Mouse (Mus musculus): ENCODE data around the gene Ninl. TPM values are rescaled to one million over a fixed set of nuclear protein-coding genes. Genes with fewer than 3 reads are reported as not detected.

The Ninl gene
- polyA plus RNA-seq, 1 experiment from 2014 or later = 4.0 TPM

DNA sequence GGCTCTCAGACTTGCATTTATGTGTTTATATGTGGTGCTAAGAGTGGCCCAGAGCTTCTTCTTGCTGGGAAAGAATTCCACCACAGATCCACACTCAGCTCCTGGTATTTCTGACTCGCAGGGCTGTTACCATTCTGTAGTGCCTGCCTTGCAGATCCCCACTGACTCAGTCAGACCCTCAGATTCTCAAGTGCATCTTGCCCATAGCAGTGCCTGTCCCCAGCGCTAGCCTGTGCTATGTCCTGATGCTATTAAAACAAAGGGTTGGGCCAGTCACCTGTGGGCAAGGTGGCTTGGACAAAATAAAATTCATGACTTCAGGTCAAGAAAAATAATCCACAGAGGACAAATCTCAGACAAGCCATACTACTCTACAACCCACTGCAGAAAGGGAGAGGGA, 70.0 kb downstream of the Ninl start:
- no peak for ATAC-seq (ENCODE audit: insufficient number of reproducible peaks, insufficient read depth, low FRiP score, low read depth)
- no peak overlapping the region for H3K9ac ChIP-seq (ENCODE audit: low read length)
- WGBS = 85% methylated on average over 2 of the region's 2 CpGs
- no peaks in the 10 kb centered on the region for H3K27me3 ChIP-seq (ENCODE audit: control insufficient read depth, insufficient read depth, low read length)
- H3K9me3 ChIP-seq (ENCODE audit: control insufficient read depth, low read length) = no peaks in the 10 kb centered on the region
- no peak overlapping the region for H3K4me3 ChIP-seq (ENCODE audit: control insufficient read depth in 1 of 2, insufficient read depth in 1 of 2, low read depth in 1 of 2, low read length in 2 of 2)
- no peak overlapping the region for H3K27ac ChIP-seq (replicated peaks in 1 of 2; ENCODE audit: control insufficient read depth in 1 of 2, insufficient read depth in 1 of 2, low read depth in 2 of 2, low read length in 2 of 2)
- peaks cover 22% of the 10 kb centered on the region; the same call in 1 of the 2 replicates for H3K36me3 ChIP-seq (ENCODE audit: control insufficient read depth, insufficient read depth, low read length)
- no peak overlapping the region for H3K4me2 ChIP-seq (ENCODE audit: low read length)
- H3K4me1 ChIP-seq (ENCODE audit: control insufficient read depth in 2 of 2, insufficient read depth in 2 of 2, low read length in 2 of 2) = 0 out of 4 replicates have a peak, but pooled peaks cover 0 to 2% of the 10 kb centered on the region in 2 experiments

- peaks cover 15% of the 10 kb centered on the region; the same call in 1 of the 2 replicates for H3K36me3 ChIP-seq (ENCODE audit: control insufficient read depth, insufficient read depth, low read length)
- no peak overlapping the region for H3K4me2 ChIP-seq (ENCODE audit: low read length)
- no peak overlapping the region for H3K4me3 ChIP-seq (ENCODE audit: control insufficient read depth in 1 of 2, insufficient read depth in 1 of 2, low read depth in 1 of 2, low read length in 2 of 2)
- no peak overlapping the region for H3K9ac ChIP-seq (ENCODE audit: low read length)
- no peaks in the 10 kb centered on the region for H3K27me3 ChIP-seq (ENCODE audit: control insufficient read depth, insufficient read depth, low read length)
- WGBS = 93% methylated on average over 2 of the region's 2 CpGs
- no peak overlapping the region for H3K27ac ChIP-seq (replicated peaks in 1 of 2; ENCODE audit: control insufficient read depth in 1 of 2, insufficient read depth in 1 of 2, low read depth in 2 of 2, low read length in 2 of 2)
- no peak for ATAC-seq (ENCODE audit: insufficient number of reproducible peaks, insufficient read depth, low FRiP score, low read depth)
- H3K4me1 ChIP-seq (ENCODE audit: control insufficient read depth in 2 of 2, insufficient read depth in 2 of 2, low read length in 2 of 2) = 0 out of 4 replicates have a peak, but pooled peaks cover 0 to 2% of the 10 kb centered on the region in 2 experiments
- H3K9me3 ChIP-seq (ENCODE audit: control insufficient read depth, low read length) = no peaks in the 10 kb centered on the region
Observed at GRCm38 (mm10) chr2:150967491-150967890, 71.7 kb downstream of the Ninl start.

GRCm38 (mm10) chr2:150965951-150966350, 73.2 kb downstream of the Ninl start:
- Histone ChIP-seq H3K4me1 (ENCODE audit: control insufficient read depth in 2 of 2, insufficient read depth in 2 of 2, low read length in 2 of 2) (0 out of 4 replicates have a peak, but pooled peaks cover 0 to 2% of the 10 kb centered on the region in 2 experiments), H3K4me2 (ENCODE audit: low read length) (no peak overlapping the region), H3K9me3 (ENCODE audit: control insufficient read depth, low read length) (no peaks in the 10 kb centered on the region), H3K4me3 (ENCODE audit: control insufficient read depth in 1 of 2, insufficient read depth in 1 of 2, low read depth in 1 of 2, low read length in 2 of 2) (no peak overlapping the region), H3K9ac (ENCODE audit: low read length) (no peak overlapping the region), H3K27me3 (ENCODE audit: control insufficient read depth, insufficient read depth, low read length) (no peaks in the 10 kb centered on the region), H3K27ac (replicated peaks in 1 of 2; ENCODE audit: control insufficient read depth in 1 of 2, insufficient read depth in 1 of 2, low read depth in 2 of 2, low read length in 2 of 2) (no peak overlapping the region), H3K36me3 (ENCODE audit: control insufficient read depth, insufficient read depth, low read length) (peaks cover 14% of the 10 kb centered on the region)
- ATAC-seq (ENCODE audit: insufficient number of reproducible peaks, insufficient read depth, low FRiP score, low read depth) = no peak
- WGBS = 84% methylated on average over 10 of the region's 10 CpGs

DNA sequence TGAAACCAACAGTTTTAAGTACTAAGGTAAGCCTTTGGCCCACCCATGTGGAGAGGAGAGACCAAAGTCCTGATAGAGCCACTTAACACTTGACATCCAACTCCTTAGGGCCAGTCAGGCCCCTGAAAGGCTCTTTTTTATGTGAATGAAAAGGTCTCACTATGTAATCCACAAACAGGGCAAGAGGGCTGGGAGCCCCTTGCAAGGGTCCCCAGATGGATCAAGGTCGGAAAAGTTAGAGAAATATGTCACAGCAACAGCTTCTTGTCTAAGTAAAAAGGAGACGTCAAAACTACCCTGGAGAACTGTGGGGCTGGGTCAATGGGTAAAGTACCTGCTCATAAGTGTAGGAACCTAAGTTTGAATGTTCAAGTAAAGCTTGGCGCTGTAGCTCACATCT, 74.5 kb downstream of the Ninl start:
- Histone ChIP-seq H3K9ac (ENCODE audit: low read length) (no peak overlapping the region), H3K27me3 (ENCODE audit: control insufficient read depth, insufficient read depth, low read length) (no peaks in the 10 kb centered on the region), H3K4me3 (ENCODE audit: control insufficient read depth in 1 of 2, insufficient read depth in 1 of 2, low read depth in 1 of 2, low read length in 2 of 2) (no peak overlapping the region), H3K27ac (replicated peaks in 1 of 2; ENCODE audit: control insufficient read depth in 1 of 2, insufficient read depth in 1 of 2, low read depth in 2 of 2, low read length in 2 of 2) (no peak overlapping the region), H3K36me3 (ENCODE audit: control insufficient read depth, insufficient read depth, low read length) (peaks cover 14% of the 10 kb centered on the region), H3K9me3 (ENCODE audit: control insufficient read depth, low read length) (no peaks in the 10 kb centered on the region), H3K4me1 (ENCODE audit: control insufficient read depth in 2 of 2, insufficient read depth in 2 of 2, low read length in 2 of 2) (0 out of 4 replicates have a peak, but pooled peaks cover 0 to 2% of the 10 kb centered on the region in 2 experiments), H3K4me2 (ENCODE audit: low read length) (no peak overlapping the region)
- WGBS = 91% methylated on average over 3 of the region's 3 CpGs
- ATAC-seq (ENCODE audit: insufficient number of reproducible peaks, insufficient read depth, low FRiP score, low read depth) = no peak

DNA sequence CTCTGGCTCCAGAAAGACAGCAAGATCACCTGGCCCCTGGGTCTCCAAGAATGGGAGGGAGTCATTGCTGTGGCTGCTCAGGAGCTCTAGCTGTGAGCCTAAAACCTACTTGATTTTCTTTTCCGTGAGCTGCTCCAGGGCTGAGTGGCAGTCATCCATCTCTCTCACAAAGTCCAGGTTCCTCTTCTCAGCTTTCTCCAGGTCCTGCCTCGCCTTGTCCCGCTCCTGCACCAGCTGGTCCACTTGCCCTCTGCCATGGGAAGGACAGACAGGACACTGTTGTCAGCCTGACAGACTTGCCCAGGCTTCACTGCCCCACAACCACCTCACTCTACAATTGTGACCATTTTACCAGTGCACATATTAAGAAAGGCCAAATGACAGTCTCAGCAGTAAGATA, 75.9 kb downstream of the Ninl start:
- no peak for ATAC-seq (ENCODE audit: insufficient number of reproducible peaks, insufficient read depth, low FRiP score, low read depth)
- Histone ChIP-seq H3K4me2 (ENCODE audit: low read length) (no peak overlapping the region), H3K36me3 (ENCODE audit: control insufficient read depth, insufficient read depth, low read length) (peaks cover 22% of the 10 kb centered on the region; the same call in 1 of the 2 replicates), H3K4me1 (ENCODE audit: control insufficient read depth in 2 of 2, insufficient read depth in 2 of 2, low read length in 2 of 2) (0 out of 4 replicates have a peak, but pooled peaks cover 0 to 2% of the 10 kb centered on the region in 2 experiments), H3K27me3 (ENCODE audit: control insufficient read depth, insufficient read depth, low read length) (no peaks in the 10 kb centered on the region), H3K4me3 (ENCODE audit: control insufficient read depth in 1 of 2, insufficient read depth in 1 of 2, low read depth in 1 of 2, low read length in 2 of 2) (no peak overlapping the region), H3K9ac (ENCODE audit: low read length) (no peak overlapping the region), H3K27ac (replicated peaks in 1 of 2; ENCODE audit: control insufficient read depth in 1 of 2, insufficient read depth in 1 of 2, low read depth in 2 of 2, low read length in 2 of 2) (no peak overlapping the region), H3K9me3 (ENCODE audit: control insufficient read depth, low read length) (no peaks in the 10 kb centered on the region)
- WGBS = 83% methylated on average over 3 of the region's 3 CpGs

DNA sequence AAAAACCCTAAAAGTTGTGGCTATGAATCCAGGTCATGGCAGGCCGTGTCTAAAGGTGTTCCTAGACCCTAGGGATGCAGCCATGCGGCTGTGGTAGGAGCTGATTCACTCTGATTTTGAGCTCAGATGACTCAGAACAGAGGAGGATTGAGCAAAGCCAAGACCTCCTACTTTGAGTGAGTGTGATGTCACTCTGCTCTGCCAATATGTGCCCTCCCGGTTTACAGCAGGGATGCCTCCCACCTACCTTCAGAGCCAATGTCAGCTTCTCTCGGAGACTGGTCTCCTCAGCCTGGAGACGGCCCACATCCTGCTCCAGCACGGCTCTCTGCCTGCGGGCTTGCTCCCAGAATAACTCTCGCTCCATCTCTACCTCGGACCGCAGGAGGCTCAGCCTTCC, 79.7 kb downstream of the Ninl start:
- H3K4me2 ChIP-seq (ENCODE audit: low read length) = no peak overlapping the region
- no peak overlapping the region for H3K27ac ChIP-seq (replicated peaks in 1 of 2; ENCODE audit: control insufficient read depth in 1 of 2, insufficient read depth in 1 of 2, low read depth in 2 of 2, low read length in 2 of 2)
- no peak overlapping the region for H3K4me3 ChIP-seq (ENCODE audit: control insufficient read depth in 1 of 2, insufficient read depth in 1 of 2, low read depth in 1 of 2, low read length in 2 of 2)
- no peaks in the 10 kb centered on the region for H3K9me3 ChIP-seq (ENCODE audit: control insufficient read depth, low read length)
- no peak overlapping the region for H3K9ac ChIP-seq (ENCODE audit: low read length)
- no peaks in the 10 kb centered on the region for H3K4me1 ChIP-seq (ENCODE audit: control insufficient read depth in 2 of 2, insufficient read depth in 2 of 2, low read length in 2 of 2)
- H3K27me3 ChIP-seq (ENCODE audit: control insufficient read depth, insufficient read depth, low read length) = no peaks in the 10 kb centered on the region
- ATAC-seq (ENCODE audit: insufficient number of reproducible peaks, insufficient read depth, low FRiP score, low read depth) = no peak
- 52% methylated on average over 10 of the region's 10 CpGs for WGBS
- peaks cover 24% of the 10 kb centered on the region; the same call in 1 of the 2 replicates for H3K36me3 ChIP-seq (ENCODE audit: control insufficient read depth, insufficient read depth, low read length)

DNA sequence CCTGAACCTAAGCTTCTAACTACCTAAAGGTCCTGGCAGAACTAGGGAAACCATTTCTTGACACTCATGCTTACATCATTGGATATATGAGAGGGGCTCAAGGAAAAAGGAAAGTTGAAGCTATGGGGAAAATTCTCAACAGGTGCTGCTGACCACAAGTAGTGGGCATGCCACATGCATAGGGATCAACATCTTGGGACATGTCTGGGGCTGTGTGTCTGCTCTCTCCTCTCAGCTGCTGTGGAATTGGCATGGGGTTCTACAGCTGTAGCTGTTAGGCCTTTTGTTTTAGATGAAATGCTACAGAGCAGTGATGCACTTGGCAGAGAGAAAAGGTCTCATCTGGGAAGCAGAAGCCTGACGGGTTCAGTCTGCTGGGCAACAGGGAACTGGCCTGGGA, 83.3 kb downstream of the Ninl start:
- H3K36me3 ChIP-seq (ENCODE audit: control insufficient read depth, insufficient read depth, low read length) = peaks cover 34% of the 10 kb centered on the region; the same call in 1 of the 2 replicates
- no peak overlapping the region for H3K27ac ChIP-seq (replicated peaks in 1 of 2; ENCODE audit: control insufficient read depth in 1 of 2, insufficient read depth in 1 of 2, low read depth in 2 of 2, low read length in 2 of 2)
- no peak for ATAC-seq (ENCODE audit: insufficient number of reproducible peaks, insufficient read depth, low FRiP score, low read depth)
- no peaks in the 10 kb centered on the region for H3K27me3 ChIP-seq (ENCODE audit: control insufficient read depth, insufficient read depth, low read length)
- no peak overlapping the region for H3K9ac ChIP-seq (ENCODE audit: low read length)
- no peak overlapping the region for H3K4me3 ChIP-seq (ENCODE audit: control insufficient read depth in 1 of 2, insufficient read depth in 1 of 2, low read depth in 1 of 2, low read length in 2 of 2)
- H3K4me2 ChIP-seq (ENCODE audit: low read length) = no peak overlapping the region
- H3K4me1 ChIP-seq (ENCODE audit: control insufficient read depth in 2 of 2, insufficient read depth in 2 of 2, low read length in 2 of 2) = no peaks in the 10 kb centered on the region
- 54% methylated on average over 1 of the region's 1 CpGs for WGBS
- H3K9me3 ChIP-seq (ENCODE audit: control insufficient read depth, low read length) = no peaks in the 10 kb centered on the region

GRCm38 (mm10) chr2:150951201-150951600, 88.0 kb downstream of the Ninl start:
- H3K27me3 ChIP-seq (ENCODE audit: control insufficient read depth, insufficient read depth, low read length) = no peaks in the 10 kb centered on the region

More at GRCm38 (mm10) chr2:150951201-150951600, 88.0 kb downstream of the Ninl start:
- Histone ChIP-seq H3K9me3 (ENCODE audit: control insufficient read depth, low read length) (no peaks in the 10 kb centered on the region), H3K4me2 (ENCODE audit: low read length) (no peak overlapping the region), H3K27ac (replicated peaks in 1 of 2; ENCODE audit: control insufficient read depth in 1 of 2, insufficient read depth in 1 of 2, low read depth in 2 of 2, low read length in 2 of 2) (no peak overlapping the region), H3K4me3 (ENCODE audit: control insufficient read depth in 1 of 2, insufficient read depth in 1 of 2, low read depth in 1 of 2, low read length in 2 of 2) (no peak overlapping the region), H3K9ac (ENCODE audit: low read length) (no peak overlapping the region), H3K36me3 (ENCODE audit: control insufficient read depth, insufficient read depth, low read length) (peaks cover 36% of the 10 kb centered on the region; the same call in 1 of the 2 replicates), H3K4me1 (ENCODE audit: control insufficient read depth in 2 of 2, insufficient read depth in 2 of 2, low read length in 2 of 2) (no peaks in the 10 kb centered on the region)
- 75% methylated on average over 2 of the region's 2 CpGs for WGBS
- no peak for ATAC-seq (ENCODE audit: insufficient number of reproducible peaks, insufficient read depth, low FRiP score, low read depth)

All from heart, embryonic 14.5 days (tissue).